Mouse (Mus musculus): Measurements from ENCODE around the gene Vmn2r67. TPM values are rescaled to one million over a fixed set of nuclear protein-coding genes. Genes with fewer than 3 reads are reported as not detected.
"Not testable (repeated sequence)": the region's sequence is repeated elsewhere in the genome, so short reads cannot be mapped to it uniquely, and the experiment has no call there.

The Vmn2r67 gene
- not detected in 2 replicates for polyA plus RNA-seq (2012; rRNA removed)

GRCm38 (mm10) chr7:85155898-85156297 lies at the start of gene Vmn2r67:
Gene Vmn2r67 (minus strand): TSS chr7:85155998.
- no peak for DNase-seq (ENCODE audit: low read depth, low spot score)
- WGBS: 74% methylated on average over 3 of the region's 3 CpGs

DNA sequence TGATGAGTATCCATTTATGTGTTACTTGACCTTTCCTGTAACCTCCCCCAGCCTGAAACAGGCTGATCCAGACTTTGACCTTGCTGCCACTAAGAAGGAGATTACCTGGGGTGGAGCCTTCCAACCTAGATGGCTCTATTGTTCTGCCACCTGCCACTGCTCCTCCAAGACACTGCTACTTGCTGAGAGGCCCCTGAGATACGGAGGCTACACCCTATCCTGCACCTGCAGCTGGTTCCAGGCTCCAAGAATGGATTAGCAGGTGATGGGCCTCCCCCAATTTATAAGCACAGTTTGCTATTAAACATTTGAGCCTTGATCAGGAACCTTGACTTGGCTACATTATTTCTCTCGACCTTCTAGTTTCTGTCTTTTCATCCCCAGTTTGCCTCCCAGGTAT lies 51.3 kb downstream of the Vmn2r67 start:
- 28% methylated on average over 2 of the region's 2 CpGs for WGBS
- DNase-seq (ENCODE audit: low read depth, low spot score): not testable (repeated sequence)

Other genes starting within 250 kb of the Vmn2r67 start
- not detected in 2 replicates for gene Vmn2r65, start 191.9 kb downstream of the Vmn2r67 start, polyA plus RNA-seq (2012; rRNA removed)
- gene Vmn2r66, start 143.7 kb downstream of the Vmn2r67 start, polyA plus RNA-seq (2012; rRNA removed): not detected in 2 replicates
- not detected in 2 replicates for gene Vmn2r68, start 81.8 kb upstream of the Vmn2r67 start, polyA plus RNA-seq (2012; rRNA removed)

Data from large intestine, adult 2 months (tissue).